Mouse (Mus musculus): ENCODE results near the gene Foxd1.

GRCm38 (mm10) chr13:98391635-98391990, 37.6 kb downstream of the Foxd1 start:
- TF ChIP-seq CTCF (IDR thresholded peaks at IDR 0.05; ENCODE audit: extremely low read depth, insufficient read depth, insufficient read length, insufficient replicate concordance), result no peak
- TF ChIP-seq POLR2A (IDR thresholded peaks at IDR 0.05; ENCODE audit: low read depth, low read length), result no peak

Data from spleen, adult 2 months (tissue).